Mouse (Mus musculus) olfactory bulb, adult 2 months (tissue): ENCODE results near the gene Ypel3. TPM values are rescaled to one million over a fixed set of nuclear protein-coding genes. Genes with fewer than 3 reads are reported as not detected.
"Not testable (repeated sequence)": the region's sequence is repeated elsewhere in the genome, so short reads cannot be mapped to it uniquely, and the experiment has no call there.

Experiments used
- H3K27ac ChIP-seq: fragments of 200-500 bp; 2 replicates; pipeline ENCODE4 v1.5.1; 2012; ENCODE audit warnings: low read depth, low read length; ENCODE audit not compliant: insufficient read depth
- H3K4me1 ChIP-seq: fragments of 200-500 bp; 2 replicates; pipeline ENCODE4 v1.6.1; 2012; ENCODE audit warnings: low read length; ENCODE audit not compliant: control insufficient read depth, insufficient read depth
- H3K4me3 ChIP-seq: fragments of 200-500 bp; 2 replicates; pipeline ENCODE4 v1.5.1; 2012; ENCODE audit warnings: mild to moderate bottlenecking, low read depth, low read length, moderate library complexity; ENCODE audit not compliant: insufficient read depth
- CTCF ChIP-seq: fragments of 200-500 bp; IDR thresholded peaks from 2 replicates; pipeline ENCODE4 v1.5.1; 2012; ENCODE audit warnings: low read depth, mild to moderate bottlenecking, low read length, moderate library complexity; ENCODE audit not compliant: insufficient read depth
- POLR2A ChIP-seq: fragments of 200-500 bp; IDR thresholded peaks from 2 replicates; pipeline ENCODE4 v1.6.1; 2012; ENCODE audit warnings: mild to moderate bottlenecking, low read depth, low read length, moderate library complexity; ENCODE audit not compliant: insufficient read depth
- WGBS: fragments of 180-500 bp; shearing (Covaris S2); methylation state at CpG from one replicate; pipeline ENCODE4 v1.1.7; 2018; 5-methylcytosine and 5-hydroxymethylcytosine counted together
- polyA plus RNA-seq: library from polyadenylated mRNA; stranded (reverse); fragments of >200 nt; gene quantifications from 2 replicates; pipeline ENCODE4 v1.2.4, GENCODE M21; 2012; ENCODE audit warnings: low replicate concordance; ENCODE audit not compliant: missing spikeins, insufficient read depth, insufficient read length

Ypel3 gene
- polyA plus RNA-seq: not detected in 2 replicates

- H3K27ac ChIP-seq: peak within 1 kb of the TSS; percentile 86
- H3K4me3 ChIP-seq: peak within 1 kb of the TSS; percentile 68
- under 1% methylated on average over 36 of the region's 37 CpGs for WGBS
- TF ChIP-seq CTCF (no peak), POLR2A (peak; percentile 87)
- H3K4me1 ChIP-seq: peaks cover 28% of the 10 kb centered on the region
Observed at GRCm38 (mm10) chr7:126776598-126777057, at the start of gene Ypel3. Gene Ypel3, plus strand, starts transcription at chr7:126776955.

GRCm38 (mm10) chr7:126730256-126730789, 46.4 kb upstream of the Ypel3 start:
- not testable (repeated sequence) for H3K27ac ChIP-seq, H3K4me1 ChIP-seq, H3K4me3 ChIP-seq
- WGBS: 89% methylated on average over 4 of the region's 4 CpGs

- Histone ChIP-seq H3K4me3 (no peak overlapping the region), H3K27ac (no peak overlapping the region), H3K4me1 (peaks cover 3% of the 10 kb centered on the region; the same call in 1 of the 2 replicates)
- WGBS: 81% methylated on average over 8 of the region's 8 CpGs
- TF ChIP-seq POLR2A: no peak
- TF ChIP-seq CTCF: no peak
Observed at GRCm38 (mm10) chr7:126736122-126736521, 40.6 kb upstream of the Ypel3 start.

- WGBS: 82% methylated on average over 17 of the region's 17 CpGs
- peaks cover 3% of the 10 kb centered on the region; the same call in 1 of the 2 replicates for H3K4me1 ChIP-seq
- no peak for TF ChIP-seq CTCF
- TF ChIP-seq POLR2A: no peak
- H3K27ac ChIP-seq: no peak overlapping the region
- no peak overlapping the region for H3K4me3 ChIP-seq
Observed at GRCm38 (mm10) chr7:126739551-126739950, 37.2 kb upstream of the Ypel3 start.

GRCm38 (mm10) chr7:126740132-126740735, 36.5 kb upstream of the Ypel3 start:
- H3K27ac ChIP-seq: no peak overlapping the region

GRCm38 (mm10) chr7:126740977-126741376, 35.8 kb upstream of the Ypel3 start:
- no peak overlapping the region for H3K4me3 ChIP-seq
- WGBS: 68% methylated on average over 5 of the region's 5 CpGs
- peaks cover 4% of the 10 kb centered on the region; the same call in 1 of the 2 replicates for H3K4me1 ChIP-seq
- no peak overlapping the region for H3K27ac ChIP-seq
- TF ChIP-seq POLR2A (no peak), CTCF (no peak)

More at GRCm38 (mm10) chr7:126740132-126740735, 36.5 kb upstream of the Ypel3 start:
- Histone ChIP-seq H3K4me1 (peaks cover 3% of the 10 kb centered on the region; the same call in 1 of the 2 replicates), H3K4me3 (no peak overlapping the region)
- 59% methylated on average over 13 of the region's 13 CpGs for WGBS
- TF ChIP-seq CTCF (no peak), POLR2A (no peak)

- 88% methylated on average over 5 of the region's 5 CpGs for WGBS
- peaks cover 5% of the 10 kb centered on the region; the same call in 1 of the 2 replicates for H3K4me1 ChIP-seq
- TF ChIP-seq POLR2A (no peak), CTCF (no peak)
- no peak overlapping the region for H3K27ac ChIP-seq
- H3K4me3 ChIP-seq: no peak overlapping the region
Observed at GRCm38 (mm10) chr7:126741452-126741851, 35.3 kb upstream of the Ypel3 start.

GRCm38 (mm10) chr7:126741964-126742482, 34.7 kb upstream of the Ypel3 start:
- WGBS: 94% methylated on average over 13 of the region's 13 CpGs
- Histone ChIP-seq H3K27ac (no peak overlapping the region), H3K4me1 (peaks cover 5% of the 10 kb centered on the region; the same call in 1 of the 2 replicates), H3K4me3 (no peak overlapping the region)
- TF ChIP-seq CTCF: no peak
- TF ChIP-seq POLR2A: no peak

GRCm38 (mm10) chr7:126746066-126746465, 30.7 kb upstream of the Ypel3 start:
- H3K4me1 ChIP-seq: 0 out of 2 replicates have a peak, but pooled peaks cover 2% of the 10 kb centered on the region
- WGBS: 83% methylated on average over 12 of the region's 12 CpGs
- H3K4me3 ChIP-seq: no peak overlapping the region
- H3K27ac ChIP-seq: no peak overlapping the region
- no peak for TF ChIP-seq CTCF
- TF ChIP-seq POLR2A: no peak
